Mouse (Mus musculus): ENCODE results near the gene Olfr135.

DNA sequence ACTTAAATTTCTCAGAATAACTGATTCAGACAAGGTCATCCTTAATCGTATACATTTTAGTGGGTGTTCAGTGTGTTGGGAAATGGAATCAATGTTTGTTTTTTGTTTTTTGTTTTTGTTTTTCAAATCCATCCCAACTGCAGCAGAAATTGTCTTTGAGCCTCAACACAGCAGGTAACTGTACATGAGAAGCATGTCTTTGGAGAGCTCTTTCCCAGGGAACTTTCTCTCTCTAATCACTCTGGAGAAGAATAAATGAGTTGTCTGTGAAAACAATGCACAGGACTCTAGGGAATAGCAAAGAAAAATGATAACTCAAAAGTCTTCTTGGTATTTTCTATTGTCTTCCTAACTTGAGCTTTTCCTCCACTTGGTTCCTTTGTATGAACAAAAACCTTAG, at the start of gene Olfr135:
- no peak for TF ChIP-seq CTCF (conservative IDR thresholded peaks at IDR 0.05; ENCODE audit: low read length)
- no peak for TF ChIP-seq POU5F1 (IDR thresholded peaks at IDR 0.05; ENCODE audit: borderline replicate concordance, low read length)
